Mouse (Mus musculus): Measurements from ENCODE around the gene Myo1d.
A peak's percentile ranks its signal among the peaks of the same experiment; 100 is the strongest.

- TF ChIP-seq CTCF (IDR thresholded peaks at IDR 0.05; ENCODE audit: low read depth) = peak; percentile 65
- no peak for TF ChIP-seq EP300 (optimal IDR thresholded peaks at IDR 0.05)
Measured at GRCm38 (mm10) chr11:80614418-80614817, 165.4 kb downstream of the Myo1d start.
